Mouse (Mus musculus): ENCODE measurements at regions not wholly inside any gene's neighbourhood (a gene's known extent, or its start where the extent isn't known, plus 50 kb on each side); places are given as distances from the start of the nearest gene placed in this dataset.

- no peak overlapping the region for H3K4me2 ChIP-seq
- no peak overlapping the region for H3K27ac ChIP-seq (replicated peaks)
- ATAC-seq (ENCODE audit: low FRiP score), result no peak
- no peak overlapping the region for H3K4me3 ChIP-seq (replicated peaks)
- no peak overlapping the region for H3K9ac ChIP-seq (replicated peaks)
- no peaks in the 10 kb centered on the region for H3K36me3 ChIP-seq
- whole genome bisulfite sequencing, result 73% methylated on average over 7 of the region's 7 CpGs
- H3K27me3 ChIP-seq (replicated peaks), result no peaks in the 10 kb centered on the region
- H3K9me3 ChIP-seq (replicated peaks), result no peaks in the 10 kb centered on the region
- H3K4me1 ChIP-seq, result no peaks in the 10 kb centered on the region
Measured at GRCm38 (mm10) chr2:70886831-70887230, 61.3 kb upstream of the Tlk1 start.

- WGBS, result 92% methylated on average over 6 of the region's 6 CpGs
Measured at GRCm38 (mm10) chr2:70885674-70886073, 60.1 kb upstream of the Tlk1 start.

GRCm38 (mm10) chr2:70877333-70878080, 52.0 kb upstream of the Tlk1 start:
- 83% methylated on average over 13 of the region's 13 CpGs for WGBS
- H3K4me2 ChIP-seq, result no peak overlapping the region
- H3K9me3 ChIP-seq (replicated peaks), result no peaks in the 10 kb centered on the region
- H3K27ac ChIP-seq (replicated peaks), result no peak overlapping the region
- H3K4me1 ChIP-seq, result no peaks in the 10 kb centered on the region
- H3K36me3 ChIP-seq, result no peaks in the 10 kb centered on the region
- H3K4me3 ChIP-seq (replicated peaks), result no peak overlapping the region
- no peaks in the 10 kb centered on the region for H3K27me3 ChIP-seq (replicated peaks)
- no peak overlapping the region for H3K9ac ChIP-seq (replicated peaks)
- no peak for ATAC-seq (ENCODE audit: low FRiP score)

More at GRCm38 (mm10) chr2:70885674-70886073, 60.1 kb upstream of the Tlk1 start:
- no peak for ATAC-seq (ENCODE audit: low FRiP score)
- Histone ChIP-seq H3K9me3 (replicated peaks) (no peaks in the 10 kb centered on the region), H3K27me3 (replicated peaks) (no peaks in the 10 kb centered on the region), H3K9ac (replicated peaks) (no peak overlapping the region), H3K36me3 (no peaks in the 10 kb centered on the region), H3K4me1 (no peaks in the 10 kb centered on the region), H3K27ac (replicated peaks) (no peak overlapping the region), H3K4me2 (no peak overlapping the region), H3K4me3 (replicated peaks) (no peak overlapping the region)

GRCm38 (mm10) chr2:70876251-70876650, 50.7 kb upstream of the Tlk1 start:
- 79% methylated on average over 5 of the region's 5 CpGs for WGBS

More at GRCm38 (mm10) chr2:70876251-70876650, 50.7 kb upstream of the Tlk1 start:
- no peak overlapping the region for H3K9ac ChIP-seq (replicated peaks)
- no peak overlapping the region for H3K27ac ChIP-seq (replicated peaks)
- H3K4me3 ChIP-seq (replicated peaks), result no peak overlapping the region
- no peak for ATAC-seq (ENCODE audit: low FRiP score)
- no peaks in the 10 kb centered on the region for H3K27me3 ChIP-seq (replicated peaks)
- H3K9me3 ChIP-seq (replicated peaks), result no peaks in the 10 kb centered on the region
- no peaks in the 10 kb centered on the region for H3K36me3 ChIP-seq
- no peak overlapping the region for H3K4me2 ChIP-seq
- H3K4me1 ChIP-seq, result no peaks in the 10 kb centered on the region
